Mouse (Mus musculus): ENCODE results near the gene AU040320.

AU040320 gene

DNA sequence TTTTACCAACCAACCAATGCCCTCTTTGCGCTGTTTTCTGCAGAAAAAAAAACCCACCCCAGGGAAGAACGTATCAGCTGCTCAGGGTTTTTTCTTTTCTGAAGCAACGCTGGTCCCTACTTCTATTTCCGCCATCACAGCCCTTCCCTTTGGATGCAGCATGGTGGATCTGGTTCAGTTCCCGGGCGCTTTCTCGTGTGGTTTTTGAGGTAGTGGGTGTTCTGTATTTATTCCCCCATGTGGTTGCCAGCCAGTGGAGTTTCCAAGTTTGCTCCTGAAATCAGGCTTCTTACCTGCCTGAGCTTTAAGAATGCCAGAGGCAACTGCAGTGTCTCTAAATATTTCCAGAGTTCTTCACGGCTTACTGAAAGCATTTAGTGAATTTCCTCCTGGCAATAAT, 29.2 kb downstream of the AU040320 start:
- DNase-seq (ENCODE audit: low read depth in 2 of 2, low spot score in 2 of 2), result no peak

DNA sequence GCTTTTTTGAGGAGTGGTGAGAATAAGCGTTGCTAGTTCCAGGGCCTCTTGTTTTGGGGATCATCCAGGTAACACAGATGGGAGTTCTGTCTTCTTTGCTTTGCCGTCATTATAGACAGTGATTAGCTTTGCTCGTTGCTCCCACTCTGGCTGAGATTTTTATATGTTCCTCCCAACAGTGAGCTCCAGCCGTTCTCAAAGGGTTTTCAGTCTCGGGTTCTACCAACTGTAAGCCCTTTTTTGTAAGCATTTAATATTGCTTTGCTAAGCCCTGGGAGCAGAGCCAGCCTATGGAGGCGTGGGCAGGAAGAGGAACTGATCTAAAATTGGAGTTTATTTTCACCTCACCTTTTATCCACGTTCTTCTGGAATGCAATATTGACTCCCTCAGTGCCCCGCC, 29.7 kb downstream of the AU040320 start:
- no peak for DNase-seq (ENCODE audit: low read depth in 2 of 2, low spot score in 2 of 2)

DNA sequence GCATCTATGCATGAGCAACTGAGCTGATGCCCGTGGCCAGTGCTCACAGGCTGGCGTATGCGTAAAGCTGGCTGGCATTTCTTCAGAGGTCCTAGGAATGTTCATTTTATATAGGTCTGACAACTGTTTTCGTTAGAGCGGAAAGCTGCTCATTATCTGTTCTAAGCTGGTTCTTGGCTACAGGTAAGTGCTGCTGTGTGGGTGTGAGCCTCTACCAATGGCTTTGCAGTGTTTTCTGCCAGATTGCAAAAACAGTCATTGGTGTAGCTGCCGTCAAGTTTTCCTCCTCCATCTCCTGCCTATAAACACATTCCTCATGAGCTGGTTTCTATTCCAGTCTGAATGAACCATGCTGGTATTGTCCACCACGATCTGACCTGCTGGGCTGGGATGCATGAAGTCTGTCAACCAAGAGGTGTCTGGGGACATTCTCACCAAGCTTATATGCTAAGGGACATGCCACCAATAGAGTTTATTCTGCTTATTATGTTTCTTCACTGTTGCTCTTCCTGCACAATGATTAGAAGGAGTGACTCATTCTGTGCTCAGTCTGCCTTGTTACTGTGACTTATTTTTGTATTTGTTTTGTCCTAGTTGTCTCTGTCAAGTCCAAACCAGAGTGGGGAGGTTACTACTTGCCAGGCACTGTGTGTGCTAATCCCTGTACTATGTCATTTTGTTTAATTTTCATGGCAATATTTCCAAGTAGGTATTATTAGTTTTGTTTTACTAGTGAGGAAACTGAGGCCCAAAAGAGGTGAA, 39.2 kb downstream of the AU040320 start:
- DNase-seq (ENCODE audit: low read depth in 2 of 2, low spot score in 2 of 2), result no peak

DNA sequence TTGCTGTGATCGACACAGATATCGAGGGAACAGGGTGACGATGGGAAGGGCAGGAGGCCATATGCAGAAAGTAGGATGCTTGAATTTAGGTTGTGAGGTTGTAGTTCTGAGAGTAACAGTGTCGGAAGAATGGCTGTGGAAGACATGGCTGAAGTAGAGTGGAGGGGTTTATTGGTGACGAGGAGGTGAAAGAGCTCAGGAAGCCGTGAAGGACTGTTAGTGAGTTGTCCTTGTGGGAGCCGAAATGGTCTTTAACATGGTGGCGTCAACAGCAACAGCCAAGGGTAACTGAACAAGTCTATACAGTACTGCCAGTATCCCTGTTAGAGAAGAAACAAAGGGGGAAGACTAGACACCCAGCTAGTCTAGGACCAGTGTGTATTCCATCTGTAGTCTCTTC, 48.8 kb downstream of the AU040320 start:
- DNase-seq (ENCODE audit: low read depth in 2 of 2, low spot score in 2 of 2), result no peak

DNA sequence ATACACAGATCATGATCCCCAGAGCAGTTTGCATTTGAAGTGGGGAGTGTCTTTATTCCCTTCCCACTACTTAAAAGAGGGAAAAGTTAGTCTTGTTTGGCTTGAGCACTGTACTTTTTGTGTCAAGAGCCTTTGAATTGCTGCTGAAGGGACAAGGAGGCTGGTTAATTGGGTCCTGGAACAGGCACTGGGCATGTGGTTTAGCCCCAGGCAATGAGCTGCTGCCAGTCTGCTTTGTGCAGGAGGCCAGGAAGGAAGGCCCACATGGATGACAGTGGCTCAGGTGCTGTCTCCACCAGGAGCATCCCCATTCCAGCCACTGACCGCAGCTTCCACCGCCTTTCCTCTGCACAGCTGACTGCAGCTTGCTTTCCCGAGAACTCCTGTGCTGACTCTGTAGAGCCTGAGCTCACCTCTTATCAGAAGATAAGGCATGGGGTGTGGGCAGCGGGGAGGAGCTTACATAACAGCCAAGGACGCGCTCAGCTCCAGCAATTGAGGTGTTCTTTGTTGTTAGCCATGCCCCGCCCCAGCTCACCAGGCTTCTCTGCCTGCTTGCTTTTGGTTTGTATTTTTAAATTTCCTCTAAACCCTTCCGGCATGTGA, 50.0 kb downstream of the AU040320 start:
- DNase-seq (ENCODE audit: low read depth in 2 of 2, low spot score in 2 of 2), result no peak

DNA sequence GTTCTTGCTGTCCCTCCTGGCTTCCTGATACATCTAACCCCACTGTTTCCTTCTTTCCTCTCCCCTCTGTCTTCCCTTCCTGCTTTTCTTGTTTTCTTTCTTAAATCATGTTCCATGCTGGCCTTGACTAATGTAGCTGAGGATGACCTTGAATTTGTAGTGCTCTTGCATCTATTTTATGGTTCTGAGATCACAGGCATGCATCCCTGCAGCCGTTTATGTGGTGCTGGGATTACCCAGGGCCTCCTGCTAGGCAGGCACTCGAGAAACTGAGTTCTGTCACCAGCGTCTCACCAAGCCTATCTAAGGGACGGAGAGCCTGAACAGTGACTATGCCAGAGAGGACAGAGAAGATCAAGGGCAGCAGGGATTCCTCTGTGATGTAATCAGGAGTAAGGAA, 52.4 kb downstream of the AU040320 start:
- no peak for DNase-seq (ENCODE audit: low read depth in 2 of 2, low spot score in 2 of 2)

DNA sequence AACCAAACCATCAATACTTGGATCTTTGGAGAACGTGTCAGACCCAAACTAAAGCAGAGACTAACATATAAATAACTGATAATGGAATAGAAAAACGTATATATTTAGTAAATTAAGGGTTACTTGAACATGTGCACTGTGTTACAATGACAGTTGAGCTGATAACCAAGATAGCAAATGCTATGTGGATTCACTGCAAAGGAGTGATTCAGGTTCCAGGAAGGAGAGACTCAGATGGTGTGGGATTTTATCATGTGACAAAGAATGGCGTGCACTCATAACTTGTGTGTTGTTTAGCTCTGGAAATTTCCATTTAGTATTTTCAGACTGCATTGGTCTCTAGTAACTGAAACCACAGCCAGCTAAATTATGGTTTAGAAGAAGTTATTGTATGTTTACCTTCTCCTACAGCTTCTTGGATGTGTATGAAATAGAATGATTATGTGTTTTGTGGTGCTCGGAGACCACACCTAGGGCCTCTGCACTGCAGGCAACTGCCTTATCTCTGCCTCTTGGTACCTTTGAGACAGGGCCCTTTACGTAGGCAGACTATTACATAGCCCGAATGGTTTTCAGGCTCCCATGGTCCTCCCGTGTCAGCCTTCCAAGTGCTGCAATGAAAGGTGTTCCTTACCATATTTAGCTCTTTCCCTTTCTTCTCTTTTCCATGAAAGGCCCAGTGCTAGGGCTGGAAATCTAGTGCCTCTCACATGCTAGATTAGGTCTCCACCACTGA, 53.5 kb downstream of the AU040320 start:
- no peak for DNase-seq (ENCODE audit: low read depth in 2 of 2, low spot score in 2 of 2)

DNA sequence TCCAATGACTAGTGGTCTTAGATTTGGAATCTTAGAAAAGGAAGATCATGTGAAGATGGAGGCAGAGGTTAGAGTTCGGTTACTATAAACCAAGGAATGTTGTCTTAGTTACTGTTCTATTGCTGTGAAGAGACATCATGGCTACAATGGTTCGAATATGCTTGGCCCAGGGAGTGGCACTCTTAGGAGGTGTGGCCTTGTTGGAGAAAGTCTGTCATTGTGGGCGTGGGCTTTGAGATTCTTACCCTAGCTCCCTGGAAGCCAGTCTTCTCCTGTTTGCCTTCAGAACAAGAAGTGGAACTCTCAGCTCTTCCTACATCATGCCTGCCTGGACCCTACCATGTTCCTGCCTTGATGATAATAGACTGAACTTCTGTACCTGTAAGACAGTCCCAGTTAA, 57.2 kb downstream of the AU040320 start:
- DNase-seq (ENCODE audit: low read depth in 2 of 2, low spot score in 2 of 2), result no peak

DNA sequence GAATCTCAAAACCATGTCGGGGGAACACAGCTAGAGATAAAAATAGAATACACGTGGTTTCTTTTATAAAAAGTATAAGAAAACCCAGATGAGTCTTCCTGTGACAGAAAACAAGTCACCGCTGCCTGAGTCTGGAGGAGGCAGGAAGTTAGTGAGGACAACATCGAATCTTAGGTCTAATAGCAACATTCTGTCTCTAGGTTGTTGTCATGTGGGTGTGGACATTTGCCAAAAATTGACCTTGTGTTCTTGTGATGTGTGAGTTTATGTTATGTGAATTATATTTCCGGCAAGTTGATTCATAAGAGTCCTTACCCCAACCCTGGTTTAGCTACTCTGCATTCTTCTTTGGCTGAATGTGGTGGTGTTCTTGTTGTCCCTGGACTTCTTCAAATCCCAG, 59.9 kb downstream of the AU040320 start:
- DNase-seq (ENCODE audit: low read depth in 2 of 2, low spot score in 2 of 2), result peak in 1 of 2 experiments; percentile 16

DNA sequence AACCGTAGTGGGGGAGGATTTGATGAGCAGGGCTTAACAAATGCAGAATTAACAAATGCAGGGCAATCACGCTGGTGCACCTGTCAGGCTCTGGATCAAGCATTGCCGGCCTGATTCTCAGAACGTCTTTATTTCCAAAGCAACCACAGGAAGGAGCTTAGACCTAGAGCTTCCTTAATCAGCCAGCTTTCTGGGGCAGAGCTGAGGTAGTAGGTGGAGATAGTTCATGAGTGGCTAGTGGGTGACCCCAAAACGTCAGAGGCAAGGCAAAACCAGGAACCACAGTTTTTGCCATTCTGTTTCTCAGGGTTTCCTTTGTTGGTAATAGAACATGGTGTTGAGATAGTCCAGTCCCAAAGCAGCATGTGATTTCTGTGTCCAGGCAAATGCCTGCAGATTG, 61.5 kb downstream of the AU040320 start:
- DNase-seq (ENCODE audit: low read depth in 2 of 2, low spot score in 2 of 2), result no peak

DNA sequence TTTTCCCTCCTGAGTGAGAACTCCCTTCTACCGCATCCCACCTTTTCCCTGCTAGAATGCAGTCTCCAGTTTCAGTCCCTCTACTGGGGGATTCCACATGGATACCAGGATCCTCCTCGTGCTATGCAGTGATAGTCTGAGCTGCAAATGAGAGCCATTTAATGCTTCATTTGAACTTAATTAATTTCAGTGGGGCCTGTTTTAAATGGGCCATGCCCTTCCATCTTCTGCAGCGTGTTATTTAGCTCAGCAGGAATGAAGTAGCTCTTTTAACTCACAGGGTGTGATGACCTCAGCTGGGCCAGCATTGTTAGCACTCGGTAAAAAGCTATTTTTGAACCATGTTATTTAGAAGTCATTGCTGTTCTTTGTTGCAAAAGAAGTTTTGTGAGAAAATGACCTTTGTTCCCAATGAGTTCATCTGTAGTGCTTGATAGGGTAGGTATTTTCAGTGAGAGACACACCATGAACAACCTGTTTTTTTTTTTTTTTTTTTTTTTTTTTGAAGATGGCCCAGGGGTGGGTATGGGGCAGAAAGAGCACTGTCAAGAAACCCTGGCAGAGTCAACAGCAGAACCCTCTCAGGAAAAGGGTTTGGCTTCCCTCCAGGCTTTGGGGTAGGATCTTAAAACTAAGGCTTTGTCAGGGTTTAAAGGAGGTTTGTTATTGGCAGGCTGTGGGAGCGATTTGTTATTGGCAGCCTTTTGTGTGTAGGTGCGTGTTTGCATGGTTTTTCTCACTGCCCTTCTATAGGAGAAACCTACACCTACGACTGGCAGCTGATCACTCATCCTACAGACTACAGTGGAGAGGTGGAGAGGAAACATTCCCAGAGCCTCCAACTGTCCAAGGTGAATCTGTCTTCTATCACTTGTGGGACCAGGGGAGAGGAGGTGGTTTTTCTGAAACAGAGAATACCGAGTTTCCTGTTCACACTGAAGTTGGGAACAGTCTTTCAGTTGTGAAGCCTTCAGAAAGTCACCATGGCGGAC, 69.8 kb downstream of the AU040320 start:
- DNase-seq (ENCODE audit: low read depth in 2 of 2, low spot score in 2 of 2), result no peak

DNA sequence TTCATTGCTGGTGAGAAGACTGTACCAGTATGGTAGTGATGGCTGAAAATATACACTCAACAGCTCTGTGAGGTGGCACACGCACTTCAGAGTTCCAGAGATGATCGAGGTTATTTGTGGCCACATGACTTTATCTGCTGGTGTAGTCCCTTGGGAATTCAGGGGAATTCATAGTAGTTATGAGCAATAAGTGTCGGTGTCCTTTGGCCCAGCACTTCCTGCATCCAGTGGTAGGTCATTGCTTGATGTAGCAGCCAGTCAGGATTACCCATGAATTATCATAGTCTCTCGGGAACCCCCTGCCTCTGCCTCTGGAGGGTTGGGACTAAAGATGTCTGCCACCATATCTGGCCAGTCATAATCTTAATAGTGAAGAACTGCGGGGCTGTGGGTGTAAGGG, 70.6 kb downstream of the AU040320 start:
- no peak for DNase-seq (ENCODE audit: low read depth in 2 of 2, low spot score in 2 of 2)

DNA sequence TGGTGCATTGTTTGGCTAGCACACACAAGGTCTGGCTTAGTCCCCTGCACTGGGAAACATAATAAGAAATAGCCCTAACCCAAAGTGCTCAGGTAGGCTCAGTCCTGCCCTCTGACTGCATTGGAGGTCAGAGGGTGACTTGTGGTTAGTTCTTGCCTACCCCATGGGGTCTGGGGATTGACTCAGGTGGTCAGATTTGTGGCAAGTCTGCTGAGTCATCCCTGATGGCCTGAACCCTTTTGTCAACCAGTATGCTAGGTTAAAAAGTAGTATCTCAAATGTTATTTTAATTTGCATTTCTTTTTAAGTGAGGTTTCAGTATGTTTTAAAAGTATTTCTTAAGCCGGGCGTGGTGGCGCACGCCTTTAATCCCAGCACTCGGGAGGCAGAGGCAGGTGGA, 77.8 kb downstream of the AU040320 start:
- DNase-seq (ENCODE audit: low read depth in 2 of 2, low spot score in 2 of 2), result no peak

DNA sequence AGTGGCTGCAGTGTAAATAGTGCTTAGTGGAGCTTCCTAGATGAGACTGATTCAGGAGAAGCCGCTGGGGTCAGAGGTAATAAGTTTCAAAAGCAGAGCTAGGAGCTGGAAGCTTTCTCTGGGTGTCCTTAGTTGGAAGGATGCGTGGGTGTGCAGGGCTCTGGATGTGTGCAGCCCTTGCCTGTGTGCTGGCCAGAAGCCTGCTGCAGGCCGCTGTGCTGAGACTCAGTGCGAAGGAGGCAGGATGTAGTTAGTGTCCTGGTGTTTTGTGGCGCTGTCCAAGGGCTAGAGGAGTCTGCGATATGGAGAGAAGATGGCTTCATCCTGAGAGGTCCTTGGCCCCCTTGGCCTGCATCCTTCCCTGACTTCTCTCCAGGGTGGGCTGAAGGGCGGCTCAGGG, 85.5 kb downstream of the AU040320 start:
- no peak for DNase-seq (ENCODE audit: low read depth in 2 of 2, low spot score in 2 of 2)

DNA sequence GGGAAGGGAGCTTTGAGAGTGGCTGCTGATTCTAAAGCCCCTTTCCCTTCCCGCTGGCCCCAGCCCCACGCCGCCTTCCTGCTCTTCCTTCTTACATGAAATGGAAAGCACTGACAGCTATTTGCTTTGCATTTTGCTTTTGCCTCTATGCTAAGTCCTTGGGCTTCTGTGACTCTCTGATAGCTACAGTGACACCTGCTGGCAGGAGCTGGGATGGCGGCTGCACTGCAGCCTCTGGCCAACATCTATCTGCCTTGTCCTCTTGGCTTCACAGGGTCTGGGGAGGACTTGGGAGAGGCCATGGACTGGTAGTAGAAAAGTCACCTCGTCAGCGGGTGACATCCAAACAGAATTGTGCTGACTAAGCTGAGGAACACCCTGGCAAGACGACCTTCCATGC, 86.5 kb downstream of the AU040320 start:
- peak; percentile 60 to 74 for DNase-seq (ENCODE audit: low read depth in 2 of 2, low spot score in 2 of 2)

DNA sequence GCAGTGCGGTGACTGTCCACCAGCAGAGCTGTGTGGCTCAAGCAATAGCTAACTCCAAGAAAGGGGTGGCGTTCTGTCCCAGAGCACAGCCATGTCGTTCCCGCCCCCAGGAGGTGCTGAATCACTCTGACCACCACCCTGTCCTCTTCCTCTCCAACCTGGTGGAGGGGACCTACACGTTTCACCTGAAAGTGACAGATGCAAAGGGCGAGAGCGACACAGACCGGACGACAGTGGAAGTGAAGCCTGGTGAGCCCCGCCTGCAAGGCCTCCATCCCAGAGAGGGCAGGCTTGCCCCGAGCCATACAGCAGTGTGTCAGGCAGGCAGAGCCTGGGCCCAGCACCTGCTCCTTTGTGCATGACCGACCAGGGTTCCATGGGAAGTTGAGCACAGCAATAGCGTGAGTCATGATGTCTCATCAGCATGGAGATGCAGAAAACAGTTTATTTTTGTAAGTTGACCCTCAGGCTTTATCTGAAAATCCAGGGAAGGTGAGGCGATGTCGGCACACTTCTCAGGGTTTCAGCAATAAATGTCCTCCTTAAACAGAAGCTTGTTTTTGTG, 87.7 kb downstream of the AU040320 start:
- DNase-seq (ENCODE audit: low read depth in 2 of 2, low spot score in 2 of 2), result no peak

DNA sequence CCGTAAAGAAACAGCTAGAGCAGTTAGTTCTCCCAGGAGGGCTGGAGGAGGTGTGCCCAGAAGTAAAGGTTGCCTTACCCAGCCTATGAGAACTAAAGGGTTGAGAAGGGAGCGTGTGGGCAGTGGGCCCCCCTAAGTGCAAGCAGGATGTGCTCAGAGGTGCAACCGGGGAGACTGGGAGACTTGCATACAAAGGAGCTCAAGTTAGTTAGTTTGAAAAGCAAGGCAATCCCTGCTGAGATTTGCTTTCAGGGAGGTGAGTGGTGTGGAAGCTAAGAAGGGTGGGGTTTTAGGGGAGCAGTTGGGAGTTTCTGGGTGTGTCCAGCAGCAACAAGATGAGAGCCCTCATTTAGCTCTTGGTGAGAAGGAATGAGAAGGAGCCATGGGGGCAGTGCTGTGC, 89.6 kb downstream of the AU040320 start:
- no peak for DNase-seq (ENCODE audit: low read depth in 2 of 2, low spot score in 2 of 2)

DNA sequence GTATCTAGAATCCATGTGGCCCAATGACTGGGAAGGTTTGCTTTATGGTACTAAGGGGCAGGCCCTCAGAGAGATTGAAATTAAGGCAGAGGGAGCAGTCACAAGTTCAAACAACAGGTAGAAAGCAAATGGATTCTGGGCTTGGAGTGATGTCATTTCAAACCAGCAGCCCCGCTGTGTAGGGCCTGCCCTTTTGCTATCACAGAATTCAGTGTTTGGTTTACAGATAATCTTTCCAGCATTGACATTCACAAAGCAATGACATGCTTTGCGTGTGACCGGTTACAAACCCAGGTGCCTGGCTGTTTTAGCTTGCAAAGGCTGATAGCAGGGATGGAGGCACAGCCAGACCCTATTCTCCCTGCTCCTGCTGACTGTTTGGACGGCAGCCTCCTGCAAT, 92.3 kb downstream of the AU040320 start:
- no peak for DNase-seq (ENCODE audit: low read depth in 2 of 2, low spot score in 2 of 2)

DNA sequence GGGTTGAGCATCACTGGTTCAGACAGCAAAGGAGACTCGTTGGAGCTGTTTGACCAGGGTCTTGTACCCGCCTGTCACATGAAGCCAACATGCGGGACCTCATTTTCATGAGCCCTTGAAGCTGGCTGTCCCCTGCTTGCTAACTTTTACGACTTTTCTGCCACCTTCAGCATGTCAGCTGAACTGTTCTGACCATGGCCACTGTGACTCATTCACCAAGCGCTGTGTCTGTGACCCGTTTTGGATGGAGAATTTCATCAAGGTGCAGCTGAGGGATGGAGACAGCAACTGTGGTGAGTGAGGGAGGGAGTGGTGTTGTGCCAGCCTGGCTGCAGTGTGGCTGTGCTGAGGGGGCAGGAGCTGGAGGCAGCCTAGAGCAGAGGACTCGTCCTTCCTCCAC, 93.6 kb downstream of the AU040320 start:
- no peak for DNase-seq (ENCODE audit: low read depth in 2 of 2, low spot score in 2 of 2)

DNA sequence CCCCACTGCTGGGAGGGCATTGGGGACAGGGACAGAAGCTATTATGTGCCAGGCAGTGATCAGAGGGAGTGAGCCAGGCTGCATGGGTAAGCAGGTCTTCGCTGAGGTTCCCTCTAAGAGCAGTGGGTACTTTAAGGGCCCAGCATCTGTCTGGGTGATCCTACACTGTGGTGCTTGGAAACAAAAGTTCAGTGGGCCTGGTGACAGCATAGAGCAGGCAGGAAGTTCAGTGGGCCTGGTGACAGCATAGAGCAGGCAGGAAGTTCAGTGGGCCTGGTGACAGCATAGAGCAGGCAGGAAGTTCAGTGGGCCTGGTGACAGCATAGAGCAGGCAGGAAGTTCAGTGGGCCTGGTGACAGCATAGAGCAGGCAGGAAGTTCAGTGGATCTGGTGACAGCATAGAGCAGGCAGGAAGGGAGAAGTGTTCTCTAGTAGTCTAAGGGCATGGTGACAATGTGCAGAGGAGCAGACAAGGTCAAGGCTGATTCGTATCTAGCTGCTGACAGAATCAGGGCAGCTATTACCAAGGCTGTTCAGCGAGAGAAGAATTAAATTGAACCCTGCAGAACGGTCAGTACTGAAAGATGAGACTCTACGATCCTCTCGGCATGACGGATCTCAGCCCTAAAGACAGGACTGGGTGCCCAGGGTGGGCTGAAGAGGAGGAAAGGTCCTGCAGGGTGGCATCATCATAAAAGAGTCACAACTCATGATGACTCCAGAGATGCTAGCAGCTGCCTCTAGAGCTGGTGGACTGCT, 96.9 kb downstream of the AU040320 start:
- DNase-seq (ENCODE audit: low read depth in 2 of 2, low spot score in 2 of 2), result peak in 1 of 2 experiments; percentile 6

Data from CD8-positive naive resting alpha-beta T cell, adult 2 months (primary cell).